Mouse (Mus musculus) hindbrain, embryonic 12.5 days (tissue): ENCODE results near the gene Mapk8ip1. TPM values are rescaled to one million over a fixed set of nuclear protein-coding genes. Genes with fewer than 3 reads are reported as not detected.
"Not testable (repeated sequence)": the region's sequence is repeated elsewhere in the genome, so short reads cannot be mapped to it uniquely, and the experiment has no call there.

ENCODE experiments used
- ATAC-seq: fragments of 200-750 bp; cut with Nextera tagmentation; 2 replicates; pipeline ENCODE4 v1.8.0; 2017; ENCODE audit warnings: moderate TSS enrichment; ENCODE audit not compliant: low FRiP score
- H3K27ac ChIP-seq: fragments of 300-500 bp; sonication (generic); 2 replicates; pipeline ENCODE4 v1.5.1; 2016; ENCODE audit warnings: mild to moderate bottlenecking
- H3K27me3 ChIP-seq: fragments of 300-500 bp; sonication (generic); 2 replicates; pipeline ENCODE4 v1.6.1; 2016; ENCODE audit warnings: mild to moderate bottlenecking
- H3K36me3 ChIP-seq: fragments of 300-500 bp; sonication (generic); 2 replicates; pipeline ENCODE4 v1.6.1; 2016; ENCODE audit warnings: mild to moderate bottlenecking
- H3K4me1 ChIP-seq: fragments of 300-500 bp; sonication (generic); 2 replicates; pipeline ENCODE4 v1.6.1; 2016
- H3K4me2 ChIP-seq: fragments of 300-500 bp; sonication (generic); replicated peaks from 2 replicates; pipeline ENCODE4 v1.6.1; 2016; ENCODE audit warnings: mild to moderate bottlenecking
- H3K4me3 ChIP-seq: fragments of 300-500 bp; sonication (generic); 2 replicates; pipeline ENCODE4 v1.5.1; 2016; ENCODE audit warnings: mild to moderate bottlenecking
- H3K9ac ChIP-seq: fragments of 300-500 bp; sonication (generic); 2 replicates; pipeline ENCODE4 v1.6.1; 2016; ENCODE audit warnings: mild to moderate bottlenecking, moderate library complexity
- H3K9me3 ChIP-seq: fragments of 300-500 bp; sonication (generic); replicated peaks from 2 replicates; pipeline ENCODE4 v1.6.1; 2016; ENCODE audit warnings: mild to moderate bottlenecking
- WGBS: fragments of 180-500 bp; shearing (Covaris S2); methylation state at CpG from one replicate; pipeline ENCODE4 v1.1.7; 2016; 5-methylcytosine and 5-hydroxymethylcytosine counted together
- polyA plus RNA-seq: library from polyadenylated mRNA; unstranded; fragments of >200 nt; fragmentation: Nextera tagmentation; extraction: Ambion mirVana; gene quantifications from 2 replicates; pipeline ENCODE4 v1.2.1, GENCODE M21; 2016

Gene Mapk8ip1
- polyA plus RNA-seq, 1 experiment from 2014 or later: 115 TPM

GRCm38 (mm10) chr2:92399877-92400276 is 1.2 kb downstream of the Mapk8ip1 start:
- peaks cover 50% of the 10 kb centered on the region for H3K4me1 ChIP-seq
- peak overlapping the region; percentile 80 for H3K27ac ChIP-seq
- WGBS: 43% methylated on average over 3 of the region's 4 CpGs
- H3K4me2 ChIP-seq: peak overlapping the region; percentile 85
- H3K36me3 ChIP-seq: peaks cover 21% of the 10 kb centered on the region
- not testable (repeated sequence) for H3K27me3 ChIP-seq, H3K9me3 ChIP-seq, ATAC-seq
- peak overlapping the region; percentile 93 for H3K9ac ChIP-seq
- peak overlapping the region; percentile 85 for H3K4me3 ChIP-seq

- Histone ChIP-seq H3K27ac (no peak overlapping the region; the same call in 1 of the 2 replicates), H3K9me3 (no peaks in the 10 kb centered on the region), H3K4me2 (0 out of 2 replicates have a peak overlapping the region, but pooled peaks have one; percentile 21), H3K4me3 (no peak overlapping the region), H3K27me3 (no peaks in the 10 kb centered on the region), H3K4me1 (peaks cover 54% of the 10 kb centered on the region), H3K36me3 (0 out of 2 replicates have a peak, but pooled peaks cover 4% of the 10 kb centered on the region), H3K9ac (no peak overlapping the region)
- 81% methylated on average over 1 of the region's 1 CpGs for WGBS
- no peak for ATAC-seq
Measured at GRCm38 (mm10) chr2:92397436-92397835, 3.6 kb downstream of the Mapk8ip1 start.

GRCm38 (mm10) chr2:92395535-92395934 is 5.5 kb downstream of the Mapk8ip1 start:
- Histone ChIP-seq H3K27me3 (no peaks in the 10 kb centered on the region), H3K4me3 (no peak overlapping the region), H3K36me3 (0 out of 2 replicates have a peak, but pooled peaks cover 4% of the 10 kb centered on the region), H3K9ac (no peak overlapping the region), H3K9me3 (no peaks in the 10 kb centered on the region), H3K27ac (no peak overlapping the region), H3K4me1 (peaks cover 67% of the 10 kb centered on the region), H3K4me2 (no peak overlapping the region)
- no peak for ATAC-seq
- WGBS: 89% methylated on average over 3 of the region's 3 CpGs

GRCm38 (mm10) chr2:92392318-92393264 is 8.5 kb downstream of the Mapk8ip1 start:
- ATAC-seq: peak; percentile 3; the same call in 1 of the 2 replicates
- peak overlapping the region; percentile 35 for H3K4me3 ChIP-seq
- H3K27ac ChIP-seq: peak overlapping the region; percentile 94
- 0 out of 2 replicates have a peak, but pooled peaks cover 5% of the 10 kb centered on the region for H3K36me3 ChIP-seq
- peak overlapping the region; percentile 67 for H3K4me2 ChIP-seq
- H3K4me1 ChIP-seq: peaks cover 62% of the 10 kb centered on the region
- H3K27me3 ChIP-seq: no peaks in the 10 kb centered on the region
- H3K9ac ChIP-seq: peak overlapping the region; percentile 71
- WGBS: 5% methylated on average over 26 of the region's 26 CpGs
- no peaks in the 10 kb centered on the region for H3K9me3 ChIP-seq

GRCm38 (mm10) chr2:92391703-92392317 is 9.3 kb downstream of the Mapk8ip1 start:
- peak overlapping the region; percentile 71 for H3K9ac ChIP-seq
- 19% methylated on average over 11 of the region's 11 CpGs for WGBS
- peak overlapping the region; percentile 35 for H3K4me3 ChIP-seq
- no peaks in the 10 kb centered on the region for H3K9me3 ChIP-seq
- peak; percentile 0; the same call in 1 of the 2 replicates for ATAC-seq
- peak overlapping the region; percentile 94 for H3K27ac ChIP-seq
- peaks cover 10% of the 10 kb centered on the region for H3K36me3 ChIP-seq
- peaks cover 59% of the 10 kb centered on the region for H3K4me1 ChIP-seq
- no peaks in the 10 kb centered on the region for H3K27me3 ChIP-seq
- peak overlapping the region; percentile 67 for H3K4me2 ChIP-seq

GRCm38 (mm10) chr2:92391116-92391515 is 9.9 kb downstream of the Mapk8ip1 start:
- H3K27me3 ChIP-seq: no peaks in the 10 kb centered on the region
- peak overlapping the region; percentile 94; the same call in 1 of the 2 replicates for H3K27ac ChIP-seq
- WGBS: 88% methylated on average over 8 of the region's 8 CpGs
- H3K9ac ChIP-seq: peak overlapping the region; percentile 71
- H3K4me1 ChIP-seq: peaks cover 59% of the 10 kb centered on the region
- peaks cover 16% of the 10 kb centered on the region for H3K36me3 ChIP-seq
- H3K4me3 ChIP-seq: 0 out of 2 replicates have a peak overlapping the region, but pooled peaks have one; percentile 35
- H3K9me3 ChIP-seq: no peaks in the 10 kb centered on the region
- no peak for ATAC-seq
- H3K4me2 ChIP-seq: peak overlapping the region; percentile 67

- H3K4me3 ChIP-seq: no peak overlapping the region
- WGBS: 81% methylated on average over 6 of the region's 6 CpGs
- H3K9me3 ChIP-seq: no peaks in the 10 kb centered on the region
- ATAC-seq: no peak
- peak overlapping the region; percentile 43; the same call in 1 of the 2 replicates for H3K9ac ChIP-seq
- peaks cover 24% of the 10 kb centered on the region for H3K36me3 ChIP-seq
- H3K4me2 ChIP-seq: peak overlapping the region; percentile 92
- no peaks in the 10 kb centered on the region for H3K27me3 ChIP-seq
- H3K4me1 ChIP-seq: peaks cover 59% of the 10 kb centered on the region
- H3K27ac ChIP-seq: peak overlapping the region; percentile 86
Measured at GRCm38 (mm10) chr2:92390206-92390930, 10.7 kb downstream of the Mapk8ip1 start.

- WGBS: 2% methylated on average over 10 of the region's 10 CpGs
- peak overlapping the region; percentile 77 for H3K4me3 ChIP-seq
- H3K36me3 ChIP-seq: peaks cover 31% of the 10 kb centered on the region
- H3K27ac ChIP-seq: peak overlapping the region; percentile 86
- peaks cover 59% of the 10 kb centered on the region for H3K4me1 ChIP-seq
- no peaks in the 10 kb centered on the region for H3K27me3 ChIP-seq
- ATAC-seq: no peak; the same call in 1 of the 2 replicates
- peak overlapping the region; percentile 92 for H3K4me2 ChIP-seq
- H3K9ac ChIP-seq: no peak overlapping the region
- H3K9me3 ChIP-seq: no peaks in the 10 kb centered on the region
Measured at GRCm38 (mm10) chr2:92389645-92390044, 11.4 kb downstream of the Mapk8ip1 start.

- Histone ChIP-seq H3K27ac (peak overlapping the region; percentile 86), H3K9me3 (no peaks in the 10 kb centered on the region), H3K4me1 (peaks cover 59% of the 10 kb centered on the region), H3K4me3 (peak overlapping the region; percentile 77), H3K9ac (peak overlapping the region; percentile 85), H3K36me3 (peaks cover 37% of the 10 kb centered on the region), H3K27me3 (no peaks in the 10 kb centered on the region), H3K4me2 (peak overlapping the region; percentile 92)
- WGBS: under 1% methylated on average over 53 of the region's 62 CpGs
- ATAC-seq: peak; percentile 94
Measured at GRCm38 (mm10) chr2:92388891-92389641, 12.0 kb downstream of the Mapk8ip1 start.

- H3K9me3 ChIP-seq: no peaks in the 10 kb centered on the region
- peak overlapping the region; percentile 86 for H3K27ac ChIP-seq
- 42% methylated on average over 3 of the region's 3 CpGs for WGBS
- peak overlapping the region; percentile 77 for H3K4me3 ChIP-seq
- no peak for ATAC-seq
- H3K4me1 ChIP-seq: peaks cover 53% of the 10 kb centered on the region
- H3K9ac ChIP-seq: peak overlapping the region; percentile 85
- H3K36me3 ChIP-seq: peaks cover 46% of the 10 kb centered on the region
- H3K4me2 ChIP-seq: peak overlapping the region; percentile 92
- H3K27me3 ChIP-seq: no peaks in the 10 kb centered on the region
Measured at GRCm38 (mm10) chr2:92388081-92388517, 13.0 kb downstream of the Mapk8ip1 start.

GRCm38 (mm10) chr2:92387646-92388045 is 13.4 kb downstream of the Mapk8ip1 start:
- H3K27ac ChIP-seq: no peak overlapping the region
- WGBS: 71% methylated on average over 4 of the region's 4 CpGs
- ATAC-seq: no peak

More at GRCm38 (mm10) chr2:92387646-92388045, 13.4 kb downstream of the Mapk8ip1 start:
- H3K36me3 ChIP-seq: peaks cover 51% of the 10 kb centered on the region
- H3K4me2 ChIP-seq: peak overlapping the region; percentile 92
- no peaks in the 10 kb centered on the region for H3K9me3 ChIP-seq
- peaks cover 48% of the 10 kb centered on the region for H3K4me1 ChIP-seq
- H3K4me3 ChIP-seq: peak overlapping the region; percentile 77
- H3K27me3 ChIP-seq: no peaks in the 10 kb centered on the region
- H3K9ac ChIP-seq: peak overlapping the region; percentile 85
